ENCODE assay signal across 22 mouse cellular contexts in the genomic region with DNA sequence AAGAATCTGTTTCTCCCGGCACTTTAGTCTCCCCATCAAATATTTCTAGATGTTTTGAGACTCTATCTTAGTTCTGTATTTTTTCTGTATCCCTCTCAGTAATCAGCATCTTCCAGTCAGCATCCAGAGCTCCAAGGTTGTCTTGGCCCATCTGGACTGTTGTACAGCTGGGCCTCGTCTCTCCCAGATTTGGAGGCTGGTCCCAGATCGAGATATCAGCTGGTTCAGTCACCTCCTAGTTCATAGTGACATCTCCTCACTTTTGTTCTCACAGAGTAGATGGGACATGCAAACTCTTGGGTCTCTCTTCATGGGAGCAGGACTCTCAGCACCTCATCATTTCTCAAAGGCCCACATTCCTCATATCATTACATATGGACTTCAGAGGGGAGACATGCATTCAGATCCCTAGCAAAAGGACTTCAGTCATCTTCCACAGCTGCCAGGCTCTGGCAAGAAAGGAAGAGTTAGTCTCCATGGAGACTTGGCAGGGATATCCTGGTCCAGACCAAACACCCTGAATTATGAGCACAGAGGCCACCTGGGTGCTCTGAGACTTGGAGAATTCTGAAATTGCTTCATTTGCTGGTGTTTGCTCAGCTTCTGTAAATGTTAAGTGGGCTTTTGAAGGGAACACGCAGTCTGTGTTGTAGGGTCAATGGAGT. TPM values are rescaled to one million over a fixed set of nuclear protein-coding genes. Genes with fewer than 3 reads are reported as not detected.
"Had no signal": no experiment of that assay in that cellular context is flagged by ENCODE, and none has a peak within 500 bp of the region (broad histone marks: within the 10 kb centered on the region; RNA-seq: fewer than 3 reads in every experiment).

No protein-coding gene starts in this region.

- H3K27me3 ChIP-seq: limb, embryonic 13.5 days; liver, embryonic 12.5 days; liver, embryonic 15.5 days; midbrain, embryonic 12.5 days; midbrain, embryonic 15.5 days; neural tube, embryonic 12.5 days; neural tube, embryonic 15.5 days had no signal

- H3K4me2 ChIP-seq: limb, embryonic 13.5 days; liver, embryonic 12.5 days; liver, embryonic 15.5 days; midbrain, embryonic 12.5 days; midbrain, embryonic 15.5 days; neural tube, embryonic 12.5 days; neural tube, embryonic 15.5 days had no signal

- H3K9me3 ChIP-seq: limb, embryonic 10.5 days; liver, embryonic 12.5 days; liver, embryonic 15.5 days; neural tube, embryonic 15.5 days had no signal

- DNase-seq: kidney, adult 2 months; kidney, postnatal 25 days; layer of hippocampus, adult 9-11 months; liver; right cerebral cortex, adult 18-20 months; right cerebral cortex, postnatal 14 days; right cerebral cortex, postnatal 4 days; thymus, adult 2 months; thymus, postnatal 14 days; thymus, postnatal 4 days had no signal

- H3K27ac ChIP-seq: kidney, postnatal 0 days; layer of hippocampus, adult 2 months; limb, embryonic 10.5 days; limb, embryonic 13.5 days; liver, embryonic 12.5 days; liver, embryonic 15.5 days; macrophage; midbrain, embryonic 12.5 days; midbrain, embryonic 15.5 days; neural tube, embryonic 12.5 days; neural tube, embryonic 15.5 days; stomach, postnatal 0 days had no signal

- H3K36me3 ChIP-seq: limb, embryonic 10.5 days; limb, embryonic 13.5 days; liver, embryonic 12.5 days; liver, embryonic 15.5 days; midbrain, embryonic 12.5 days; midbrain, embryonic 15.5 days; neural tube, embryonic 12.5 days; neural tube, embryonic 15.5 days had no signal

- H3K4me3 ChIP-seq: layer of hippocampus, adult 2 months; limb, embryonic 10.5 days; limb, embryonic 13.5 days; liver, embryonic 12.5 days; liver, embryonic 15.5 days; midbrain, embryonic 12.5 days; midbrain, embryonic 15.5 days; neural tube, embryonic 12.5 days; neural tube, embryonic 15.5 days had no signal

- ATAC-seq: liver, embryonic 12.5 days; midbrain, embryonic 15.5 days had no signal

- H3K9ac ChIP-seq: limb, embryonic 13.5 days; liver, embryonic 12.5 days; liver, embryonic 15.5 days; midbrain, embryonic 12.5 days; midbrain, embryonic 15.5 days; neural tube, embryonic 12.5 days; neural tube, embryonic 15.5 days had no signal

- H3K4me1 ChIP-seq: limb, embryonic 10.5 days; liver, embryonic 12.5 days; liver, embryonic 15.5 days; midbrain, embryonic 12.5 days; midbrain, embryonic 15.5 days; neural tube, embryonic 12.5 days had no signal

RNA-seq across cellular contexts. Expression of a gene that starts 46.4 kb away (rescaled TPM):
- polyA plus RNA-seq: macrophage had no signal
